Mouse (Mus musculus) ES-CJ7 (cell line): ENCODE measurements around the gene Slc22a3.

Experiments
- DNase-seq: peaks from one replicate; pipeline ENCODE4 v3.0.0; 2011; ENCODE audit warnings: low read depth, low spot score

The Slc22a3 gene

GRCm38 (mm10) chr17:12507654-12508204 is at the start of gene Slc22a3:
Gene Slc22a3, minus strand, starts transcription at chr17:12507704.
- DNase-seq = no peak

GRCm38 (mm10) chr17:12534353-12535145 is 27.0 kb upstream of the Slc22a3 start:
- DNase-seq = peak; percentile 75

GRCm38 (mm10) chr17:12532115-12532514 is 24.6 kb upstream of the Slc22a3 start:
- peak; percentile 74 for DNase-seq

- no peak for DNase-seq
Measured at GRCm38 (mm10) chr17:12530081-12530480, 22.6 kb upstream of the Slc22a3 start.

- DNase-seq = no peak
Measured at GRCm38 (mm10) chr17:12529384-12529985, 22.0 kb upstream of the Slc22a3 start.

- no peak for DNase-seq
Measured at GRCm38 (mm10) chr17:12519089-12519488, 11.6 kb upstream of the Slc22a3 start.

- DNase-seq = no peak
Measured at GRCm38 (mm10) chr17:12518194-12518593, 10.7 kb upstream of the Slc22a3 start.

- DNase-seq = peak; percentile 17
Measured at GRCm38 (mm10) chr17:12513997-12514396, 6.5 kb upstream of the Slc22a3 start.

- DNase-seq = no peak
Measured at GRCm38 (mm10) chr17:12513107-12513923, 5.8 kb upstream of the Slc22a3 start.

- no peak for DNase-seq
Measured at GRCm38 (mm10) chr17:12511193-12511592, 3.7 kb upstream of the Slc22a3 start.

GRCm38 (mm10) chr17:12508376-12508775 is 872 bp upstream of the Slc22a3 start:
- no peak for DNase-seq

GRCm38 (mm10) chr17:12506903-12507563 is 471 bp downstream of the Slc22a3 start:
- no peak for DNase-seq

GRCm38 (mm10) chr17:12505708-12506107 is 1.8 kb downstream of the Slc22a3 start:
- no peak for DNase-seq

GRCm38 (mm10) chr17:12499426-12499825 is 8.1 kb downstream of the Slc22a3 start:
- no peak for DNase-seq

- no peak for DNase-seq
Measured at GRCm38 (mm10) chr17:12495558-12495957, 11.9 kb downstream of the Slc22a3 start.

GRCm38 (mm10) chr17:12491591-12491990 is 15.9 kb downstream of the Slc22a3 start:
- DNase-seq = no peak

- no peak for DNase-seq
Measured at GRCm38 (mm10) chr17:12489888-12490287, 17.6 kb downstream of the Slc22a3 start.

GRCm38 (mm10) chr17:12485657-12486056 is 21.8 kb downstream of the Slc22a3 start:
- DNase-seq = no peak

- DNase-seq = no peak
Measured at GRCm38 (mm10) chr17:12479416-12479815, 28.1 kb downstream of the Slc22a3 start.

GRCm38 (mm10) chr17:12474509-12475083 is 32.9 kb downstream of the Slc22a3 start:
- no peak for DNase-seq

GRCm38 (mm10) chr17:12472547-12472946 is 35.0 kb downstream of the Slc22a3 start:
- DNase-seq = no peak
